Mouse (Mus musculus) liver, adult 2 months (tissue): ENCODE measurements around the gene Taldo1.

Source experiments
- CTCF ChIP-seq: fragments of 200-500 bp; IDR thresholded peaks from 2 replicates; pipeline ENCODE4 v1.5.1; 2011; ENCODE audit warnings: low read depth, low read length, control low read depth
- POLR2A ChIP-seq: fragments of 200-500 bp; IDR thresholded peaks from 2 replicates; pipeline ENCODE4 v1.6.1; 2011; ENCODE audit warnings: low read length, control low read depth; ENCODE audit not compliant: insufficient read depth; ENCODE audit errors: extremely low read depth

- TF ChIP-seq POLR2A (0 out of 2 replicates have a peak, but pooled peaks have one; percentile 2), CTCF (no peak)
Observed at GRCm38 (mm10) chr7:141433517-141434400, 41.8 kb downstream of the Taldo1 start.
